Mouse (Mus musculus) liver, adult 2 months (tissue): ENCODE data around the gene Smoc1.

Experiments
- CTCF ChIP-seq: fragments of 200-500 bp; IDR thresholded peaks from 2 replicates; pipeline ENCODE4 v1.5.1; 2011; ENCODE audit warnings: low read depth, low read length, control low read depth
- POLR2A ChIP-seq: fragments of 200-500 bp; IDR thresholded peaks from 2 replicates; pipeline ENCODE4 v1.6.1; 2011; ENCODE audit warnings: low read length, control low read depth; ENCODE audit not compliant: insufficient read depth; ENCODE audit errors: extremely low read depth

DNA sequence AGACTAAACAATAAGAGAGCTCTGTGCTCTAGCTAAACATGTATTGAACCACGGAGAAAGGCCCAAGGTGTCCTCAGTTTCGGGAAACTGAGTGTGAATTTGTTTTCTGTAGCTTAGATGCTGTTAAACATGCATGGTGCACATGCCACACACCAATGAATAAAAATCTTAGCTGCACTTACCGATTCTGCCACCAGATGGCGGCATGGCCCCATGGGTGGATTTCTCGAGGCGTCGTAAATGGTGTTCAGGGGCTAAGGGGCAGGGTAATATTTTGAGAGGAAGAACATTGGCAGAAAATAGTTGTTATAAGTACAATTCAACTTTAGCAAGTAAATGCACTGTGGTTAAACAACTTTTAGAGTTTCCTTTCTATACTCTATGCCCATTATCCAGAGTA lies 44.3 kb upstream of the Smoc1 start:
- TF ChIP-seq CTCF = peak; percentile 94
- no peak for TF ChIP-seq POLR2A
